Mouse (Mus musculus) gonadal fat pad, adult 2 months (tissue): ENCODE data around the gene Elmo3. TPM values are rescaled to one million over a fixed set of nuclear protein-coding genes. Genes with fewer than 3 reads are reported as not detected.
"Not testable (repeated sequence)": the region's sequence is repeated elsewhere in the genome, so short reads cannot be mapped to it uniquely, and the experiment has no call there.

Source experiments
- DNase-seq: peaks from one replicate; pipeline ENCODE4 v3.0.0-alpha.2; 2012; ENCODE audit warnings: low read depth
- polyA plus RNA-seq: library from polyadenylated mRNA; depleted of rRNA; stranded (reverse); fragments of >200 nt; gene quantifications from 2 replicates; pipeline ENCODE4 v1.2.3, GENCODE M21; 2012

The Elmo3 gene
- polyA plus RNA-seq, 1 experiment, result 39.9 TPM

GRCm38 (mm10) chr8:105276292-105277120 lies 28.9 kb upstream of the Elmo3 start:
- DNase-seq, result no peak

- DNase-seq, result no peak
These were observed 26.5 kb upstream of the Elmo3 start for GRCm38 (mm10) chr8:105278911-105279334.

GRCm38 (mm10) chr8:105280567-105280966 lies 24.8 kb upstream of the Elmo3 start:
- DNase-seq, result no peak

- DNase-seq, result no peak
These were observed 23.6 kb upstream of the Elmo3 start for GRCm38 (mm10) chr8:105281821-105282220.

GRCm38 (mm10) chr8:105282239-105282638 lies 23.2 kb upstream of the Elmo3 start:
- no peak for DNase-seq

- no peak for DNase-seq
These were observed 22.3 kb upstream of the Elmo3 start for GRCm38 (mm10) chr8:105283074-105283473.

- DNase-seq, result no peak
These were observed 19.9 kb upstream of the Elmo3 start for GRCm38 (mm10) chr8:105285514-105285913.

GRCm38 (mm10) chr8:105286907-105287306 lies 18.5 kb upstream of the Elmo3 start:
- no peak for DNase-seq

- no peak for DNase-seq
These were observed 17.2 kb upstream of the Elmo3 start for GRCm38 (mm10) chr8:105288231-105288630.

GRCm38 (mm10) chr8:105288958-105289732 lies 16.3 kb upstream of the Elmo3 start:
- DNase-seq, result no peak

- no peak for DNase-seq
These were observed 15.5 kb upstream of the Elmo3 start, which contains the start of gene 4931428F04Rik for GRCm38 (mm10) chr8:105289805-105290460. Gene 4931428F04Rik (minus strand): TSS chr8:105289864.

GRCm38 (mm10) chr8:105290554-105291314 lies 14.7 kb upstream of the Elmo3 start:
- no peak for DNase-seq

- not testable (repeated sequence) for DNase-seq
These were observed 14.0 kb upstream of the Elmo3 start for GRCm38 (mm10) chr8:105291364-105291763.

GRCm38 (mm10) chr8:105291802-105292201 lies 13.6 kb upstream of the Elmo3 start:
- DNase-seq, result not testable (repeated sequence)

GRCm38 (mm10) chr8:105292471-105292870 lies 12.9 kb upstream of the Elmo3 start:
- no peak for DNase-seq

- DNase-seq, result no peak
These were observed 12.0 kb upstream of the Elmo3 start for GRCm38 (mm10) chr8:105293405-105293804.

- no peak for DNase-seq
These were observed 10.6 kb upstream of the Elmo3 start for GRCm38 (mm10) chr8:105294776-105295175.

- no peak for DNase-seq
These were observed 10.1 kb upstream of the Elmo3 start for GRCm38 (mm10) chr8:105295256-105295655.

- no peak for DNase-seq
These were observed 9.4 kb upstream of the Elmo3 start, which contains the start of gene Exoc3l for GRCm38 (mm10) chr8:105295895-105296573. Gene Exoc3l (minus strand): TSS chr8:105296101.

GRCm38 (mm10) chr8:105297511-105298192 lies 7.7 kb upstream of the Elmo3 start, which contains the start of gene E2f4:
Gene E2f4 (plus strand): TSS chr8:105297663.
- no peak for DNase-seq
